Mouse (Mus musculus) frontal cortex, adult (tissue): Measurements from ENCODE around the gene Gja4.

Source experiments
- ATAC-seq: cut with Nextera tagmentation; 2 replicates; pipeline ENCODE4 v1.9.2; 2017; ENCODE audit warnings: mild to moderate bottlenecking, moderate library complexity, mixed read lengths; ENCODE audit not compliant: low TSS enrichment

The Gja4 gene

DNA sequence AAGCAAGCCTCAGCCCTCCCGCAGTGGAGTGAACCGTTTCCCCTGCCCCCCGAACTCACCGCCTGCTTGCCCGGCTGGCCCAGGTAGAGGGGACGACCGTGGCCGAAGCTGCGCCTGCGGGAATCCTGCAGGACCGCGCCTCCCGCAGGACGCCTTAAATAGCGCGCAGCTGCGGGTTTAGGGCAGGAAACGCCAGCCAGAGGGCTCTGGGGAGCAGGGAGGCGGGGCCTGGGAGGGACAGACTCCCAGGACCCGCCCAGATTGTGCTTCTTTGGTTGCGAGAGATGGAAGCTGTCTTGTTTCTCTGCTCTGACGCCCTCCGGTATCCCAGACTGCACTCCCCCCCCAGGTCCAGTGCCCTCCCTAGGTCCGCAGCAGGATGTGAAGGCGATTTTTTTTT is at the start of gene Gja4:
Gene Gja4, minus strand, starts transcription at position 179 of the 400 bp plus-strand sequence.
- peak; percentile 95 for ATAC-seq

DNA sequence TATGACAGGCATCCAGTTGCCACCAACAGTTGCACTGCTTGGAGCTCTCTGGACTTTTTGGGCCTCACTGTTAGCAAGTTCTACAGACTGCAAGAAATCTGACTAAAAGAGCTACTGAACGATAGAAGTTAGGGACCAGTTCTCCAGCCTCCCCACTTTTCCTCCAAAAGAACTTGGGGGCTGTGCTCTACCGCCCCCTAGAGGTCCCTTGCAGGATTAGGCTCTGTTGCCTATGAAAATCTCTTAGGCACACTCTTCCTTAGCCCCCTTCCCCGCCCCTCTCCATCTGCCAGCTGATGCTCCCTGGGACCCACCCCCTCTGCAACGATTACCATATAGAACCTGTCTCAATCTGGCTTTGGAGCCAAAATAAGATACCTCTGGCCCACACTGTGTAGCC is 49.5 kb upstream of the Gja4 start:
- no peak for ATAC-seq

DNA sequence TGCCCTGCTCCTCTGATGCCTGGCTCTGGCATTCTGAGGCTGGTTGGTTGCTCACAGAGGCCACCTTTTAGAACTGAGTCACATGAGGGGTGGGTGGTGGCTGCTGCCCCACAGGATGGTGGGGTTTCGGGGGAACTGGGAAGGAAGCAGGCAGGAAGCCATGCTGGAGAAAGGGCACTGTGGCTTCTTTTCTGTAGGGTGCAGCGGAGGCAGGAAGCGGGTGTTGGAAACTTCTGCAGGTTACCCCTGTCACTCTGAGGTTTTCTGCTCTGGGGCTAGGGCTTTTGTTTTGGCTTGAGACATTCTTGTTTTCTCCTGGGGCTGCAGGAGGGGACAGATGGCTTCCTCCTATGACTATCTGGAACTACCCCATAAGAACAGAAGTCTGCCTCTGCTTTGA is 48.7 kb upstream of the Gja4 start:
- no peak for ATAC-seq

DNA sequence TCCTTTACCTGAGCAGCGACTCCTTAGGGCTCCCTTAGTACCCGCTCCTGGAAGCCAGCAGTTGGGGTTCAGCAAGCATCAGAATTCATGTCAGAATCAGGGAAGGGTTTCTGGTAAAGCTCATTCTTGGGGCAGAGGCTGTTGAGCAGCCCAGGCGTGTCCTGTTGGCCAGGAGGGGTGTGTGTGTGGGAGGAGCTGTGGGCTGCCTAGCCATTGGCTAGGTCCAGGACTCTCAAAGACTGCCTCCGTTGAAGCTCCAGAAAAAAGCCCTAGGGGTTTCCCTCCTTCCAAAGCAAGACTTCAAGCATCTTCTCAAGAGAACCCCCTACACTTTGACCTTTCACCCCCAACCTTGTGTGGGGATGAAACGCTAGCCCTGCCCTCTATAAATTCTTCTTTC is 44.2 kb upstream of the Gja4 start, which contains the start of gene Gjb5:
Gene Gjb5, minus strand, starts transcription at position 164 of the 400 bp plus-strand sequence.
- ATAC-seq = no peak

DNA sequence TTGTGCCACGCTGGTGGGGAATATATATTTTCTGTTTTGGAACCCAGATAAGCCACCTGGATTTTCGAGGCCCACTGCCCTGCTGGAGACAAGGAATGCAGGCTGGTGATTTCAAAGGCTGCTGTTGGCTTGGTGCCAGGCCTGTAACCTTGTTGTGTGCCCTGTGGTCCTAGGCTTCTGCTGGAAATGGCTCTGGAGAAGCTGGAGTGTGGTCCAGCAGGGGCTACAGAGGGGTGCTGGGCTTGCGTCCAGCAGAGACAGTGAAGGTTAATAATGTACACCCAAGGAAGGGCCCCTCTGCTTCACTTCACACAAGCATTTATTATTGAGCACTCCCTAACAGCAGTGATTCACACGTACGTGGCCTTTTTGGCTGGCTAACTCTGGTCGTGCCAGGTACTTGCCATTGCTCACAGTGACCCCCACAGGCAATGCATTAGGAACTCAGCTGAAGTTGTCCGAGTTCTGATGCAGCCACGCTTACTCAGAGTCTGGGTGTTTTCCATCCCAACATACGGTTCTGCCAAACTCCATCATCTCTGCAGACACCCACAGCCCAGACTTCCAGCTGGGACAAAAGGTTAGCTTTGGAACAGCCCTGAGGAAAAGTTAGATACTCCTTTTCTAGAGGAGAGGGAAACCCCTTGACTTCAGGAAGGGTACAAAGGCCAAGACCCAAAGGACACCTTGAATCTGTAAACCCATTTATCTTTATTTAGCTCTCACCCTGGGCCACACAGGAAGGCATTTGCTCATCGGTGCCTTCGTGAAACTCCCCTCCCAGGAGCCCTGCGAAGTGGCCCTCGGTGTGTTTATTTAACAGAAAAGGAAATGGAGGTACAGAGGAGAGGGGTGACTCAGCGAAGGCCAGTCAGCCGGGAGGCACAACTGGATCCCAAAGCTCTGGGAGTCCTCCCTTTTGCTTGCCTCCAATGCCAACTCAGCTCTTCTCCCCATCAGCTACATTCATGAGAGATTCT is 41.0 kb upstream of the Gja4 start:
- 0 out of 2 replicates have a peak, but pooled peaks have one; percentile 20 for ATAC-seq

DNA sequence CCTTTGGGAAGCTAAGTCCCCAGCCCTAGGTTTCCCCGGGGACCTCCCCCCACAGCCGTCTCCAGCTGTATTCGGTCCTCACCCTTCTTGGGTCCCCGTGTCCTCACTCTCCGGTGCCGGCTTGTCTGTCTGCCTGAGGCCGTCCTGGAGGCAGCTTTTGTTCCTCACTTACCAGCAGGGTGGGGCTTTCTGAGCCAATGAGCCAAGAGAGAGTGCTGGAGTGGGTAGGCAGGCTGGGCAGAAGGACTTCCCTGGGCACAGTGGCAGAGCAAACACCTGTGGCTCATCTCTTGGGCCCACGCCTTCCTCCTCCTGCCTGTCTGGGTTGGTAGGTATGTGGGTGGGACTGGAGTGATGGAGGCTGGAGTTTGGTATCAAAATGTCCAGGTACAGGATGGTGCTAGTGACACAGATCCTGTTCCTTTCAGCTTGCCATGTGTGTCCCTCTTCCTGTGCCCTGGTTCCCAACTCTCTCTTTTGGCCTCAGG is 40.2 kb upstream of the Gja4 start, which contains the start of gene Gjb4:
Gene Gjb4, minus strand, starts transcription at position 131 of the 488 bp plus-strand sequence.
- ATAC-seq = peak; percentile 64; the same call in 1 of the 2 replicates

DNA sequence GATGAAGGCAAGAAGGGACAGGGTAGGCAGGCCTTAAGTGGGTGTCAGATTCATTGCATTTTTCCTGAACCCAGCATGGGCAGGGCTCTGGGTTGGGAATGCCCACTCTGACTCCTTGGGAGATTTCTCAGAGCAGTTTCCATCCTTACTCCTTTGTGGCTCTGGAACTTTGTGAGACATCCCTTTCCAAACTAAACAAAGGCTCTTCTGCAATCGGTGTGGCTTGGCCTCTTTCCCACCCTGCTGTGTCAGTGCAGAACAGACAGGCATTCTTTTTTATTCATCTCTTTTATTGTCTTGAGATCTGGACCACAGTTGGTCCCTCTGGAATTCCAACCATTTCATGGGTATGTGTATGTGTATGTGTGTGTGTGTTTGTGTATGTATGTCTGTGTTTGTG is 38.8 kb upstream of the Gja4 start:
- ATAC-seq = no peak

DNA sequence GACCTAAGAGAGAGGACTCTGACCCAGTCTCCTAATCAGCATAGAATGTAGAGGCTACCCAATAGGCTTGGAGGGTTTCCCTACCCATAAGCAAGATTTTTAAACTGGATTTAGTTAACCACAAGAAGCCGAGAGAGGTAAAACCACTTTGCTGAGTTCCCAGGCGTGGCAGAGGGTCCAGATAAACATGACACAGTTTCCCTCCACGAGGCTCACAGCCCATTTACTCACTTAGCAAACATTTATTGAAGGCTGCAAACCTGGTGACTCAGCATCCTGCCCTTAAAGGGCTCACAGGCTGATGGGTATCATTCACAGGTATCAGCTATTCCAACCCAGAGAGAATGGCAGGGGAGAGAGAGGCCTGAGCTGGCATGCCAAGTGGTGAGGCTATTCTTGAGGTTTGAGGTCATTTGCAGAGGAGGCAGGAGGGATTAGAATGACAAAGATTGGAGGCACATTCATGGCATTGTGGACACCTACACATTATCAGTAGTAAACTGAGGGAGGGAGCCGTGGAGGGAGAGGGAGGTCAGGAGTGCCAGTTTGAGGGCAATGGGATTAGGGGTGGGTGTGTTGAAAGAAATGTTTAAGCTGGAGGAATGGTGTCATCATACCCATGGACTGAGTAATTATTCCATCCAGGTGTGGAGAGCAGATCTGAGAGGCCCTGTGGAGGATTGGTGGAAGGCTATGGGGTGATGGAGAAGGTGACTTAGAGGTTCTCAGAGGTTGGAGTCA is 35.9 kb upstream of the Gja4 start:
- ATAC-seq = no peak

DNA sequence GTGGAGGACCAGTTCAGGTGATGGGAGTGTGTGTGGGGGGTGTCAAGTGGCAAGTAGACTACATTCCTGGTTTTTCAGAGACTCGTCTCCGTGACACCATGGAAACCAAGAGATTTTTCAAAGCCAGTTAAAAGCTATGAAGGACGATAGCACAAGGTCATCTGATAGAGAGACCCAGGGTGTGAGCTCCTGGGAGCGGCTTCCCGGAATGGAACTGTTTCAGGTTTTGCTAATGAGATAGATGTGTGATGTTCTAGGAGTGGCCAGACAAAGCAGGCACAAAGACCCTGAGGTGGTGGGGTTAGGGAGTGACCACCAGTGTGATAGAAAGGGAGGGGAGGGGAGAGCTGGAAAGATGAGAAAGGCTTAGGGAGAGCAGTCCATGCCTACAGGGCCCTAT is 31.2 kb upstream of the Gja4 start:
- ATAC-seq = no peak

DNA sequence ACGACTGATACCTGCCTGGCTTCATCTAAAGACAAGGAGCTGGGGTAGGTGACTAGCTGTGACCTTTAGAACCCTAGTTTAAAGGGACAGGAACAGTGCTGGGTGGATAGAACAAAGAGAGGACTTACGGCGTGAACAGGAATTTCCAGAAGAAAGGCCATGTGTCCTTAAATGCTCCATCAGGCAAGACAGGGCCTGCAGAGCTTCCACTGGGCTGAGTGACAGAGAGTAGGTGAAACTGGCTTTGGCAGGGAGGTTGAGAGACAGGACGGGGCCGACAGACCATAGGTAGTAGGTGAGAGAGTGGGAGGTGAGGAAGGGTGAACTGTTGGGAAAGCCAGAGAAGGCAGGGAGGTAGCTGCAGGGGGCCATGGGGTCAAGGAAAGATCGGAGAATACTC is 27.5 kb upstream of the Gja4 start:
- no peak for ATAC-seq

DNA sequence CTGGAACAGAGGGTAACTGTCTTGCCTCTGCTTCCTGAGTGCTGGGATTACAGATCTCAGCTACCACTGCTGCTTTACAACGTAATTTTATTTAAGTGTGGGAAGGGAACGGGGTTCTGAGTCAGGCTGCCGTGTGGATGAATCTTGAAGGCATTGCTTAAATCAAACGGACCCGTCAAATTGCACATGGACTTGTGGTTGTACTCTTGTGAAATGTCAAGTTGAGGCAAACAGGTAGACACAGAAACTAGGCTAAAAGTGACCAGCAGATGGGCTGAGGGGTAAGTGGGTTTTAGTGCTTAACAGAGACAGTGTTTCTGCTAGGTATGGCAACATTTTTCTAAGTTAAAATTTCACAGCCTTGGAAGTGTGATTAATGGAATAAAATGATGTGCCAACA is 23.8 kb upstream of the Gja4 start:
- ATAC-seq = no peak

DNA sequence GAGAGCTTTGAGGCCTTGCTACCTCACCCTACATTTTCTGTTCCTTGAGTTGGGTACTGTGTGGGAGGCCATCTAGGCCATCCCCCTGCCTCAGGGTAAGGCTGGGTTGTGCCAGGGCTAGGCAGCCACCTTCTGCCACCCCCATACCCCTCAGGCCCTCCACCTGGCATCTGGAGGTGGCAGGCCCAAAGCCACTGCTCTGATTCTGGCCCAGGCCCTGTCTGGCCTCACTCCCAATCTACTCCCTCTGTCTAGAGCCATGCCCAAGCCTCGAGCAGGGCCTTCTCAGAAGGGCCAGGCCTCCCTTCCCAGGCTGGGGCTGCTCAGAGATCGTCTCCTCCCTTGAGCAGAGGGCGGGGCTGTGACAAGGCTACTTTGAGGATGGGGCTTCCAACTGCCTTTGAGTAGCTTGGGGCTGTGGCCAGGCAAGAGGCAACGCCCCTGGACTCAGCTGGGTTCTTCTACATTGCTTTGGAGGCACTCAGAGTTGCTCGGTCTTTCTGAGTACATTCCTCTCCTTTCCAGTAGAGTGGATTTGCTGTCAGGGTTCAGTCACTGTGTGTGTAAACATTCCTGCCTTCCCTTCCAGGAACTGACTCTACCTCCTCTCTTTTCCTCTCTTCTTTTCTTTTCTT is 21.1 kb upstream of the Gja4 start:
- ATAC-seq = no peak

DNA sequence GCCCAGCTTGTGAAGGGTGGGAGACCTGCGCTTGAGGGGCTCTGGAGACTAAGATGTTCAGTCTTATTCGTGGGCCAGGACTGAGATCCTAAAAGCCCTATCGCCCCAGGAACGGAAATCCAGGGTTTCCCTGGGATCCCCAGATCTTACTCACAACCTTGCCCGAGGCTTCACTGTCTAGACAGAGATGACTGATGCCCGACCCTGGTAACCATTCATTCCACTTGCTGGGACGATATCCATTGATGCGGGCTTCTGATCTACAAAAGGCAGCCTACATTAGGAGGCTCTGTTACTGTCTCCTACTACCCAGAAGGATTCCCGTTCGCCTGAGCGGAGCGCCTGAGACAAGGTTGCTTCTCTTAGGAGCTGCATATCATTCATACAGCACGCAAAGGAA is 17.3 kb upstream of the Gja4 start:
- ATAC-seq = no peak

DNA sequence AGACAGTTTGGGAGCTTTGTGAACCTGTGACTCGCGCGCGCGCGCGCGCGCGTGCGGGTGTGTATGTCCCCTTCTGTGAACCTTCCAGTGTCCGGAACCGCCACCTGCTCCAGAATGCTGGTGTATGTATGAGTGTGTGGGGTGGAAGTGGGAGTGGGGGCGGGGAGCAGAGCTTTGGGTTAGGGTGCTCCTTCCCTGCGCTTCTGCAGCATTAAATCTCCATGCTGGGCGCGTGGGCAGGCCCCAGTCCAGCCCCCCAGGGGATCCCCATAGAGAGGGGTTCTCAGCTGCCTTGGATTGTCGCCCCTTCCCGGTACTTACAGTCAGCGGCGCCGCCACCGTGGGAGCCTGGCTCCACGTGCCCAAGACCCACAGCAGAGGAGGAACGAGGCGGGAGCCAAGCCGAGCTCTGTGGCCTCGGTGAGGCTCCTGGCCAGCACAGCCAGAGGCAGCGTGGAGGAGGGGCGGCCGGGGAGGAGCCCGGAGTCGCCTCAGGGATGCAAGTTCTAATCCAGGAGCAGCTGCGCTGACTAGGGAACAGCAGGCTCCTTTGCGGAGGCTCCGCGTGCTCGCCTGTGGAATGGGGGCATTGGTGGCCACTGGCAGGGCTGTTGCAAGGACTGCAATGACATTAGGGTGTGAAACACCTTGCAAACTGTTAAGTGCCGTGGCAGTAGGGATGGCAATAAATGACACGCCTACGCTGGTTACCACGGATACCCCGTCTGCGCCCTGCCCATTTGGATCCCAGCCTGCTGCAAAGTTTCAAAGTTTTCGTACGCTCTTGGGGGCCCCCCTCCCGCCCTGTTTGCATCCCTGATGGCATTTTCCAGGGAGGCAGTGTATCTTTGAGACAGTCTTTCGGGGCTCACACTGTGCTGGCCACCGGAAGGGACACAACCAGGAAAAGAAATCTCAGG is 16.6 kb upstream of the Gja4 start, which contains the start of gene Gjb3:
Gene Gjb3, minus strand, starts transcription at position 664 of the 920 bp plus-strand sequence.
- ATAC-seq = no peak

DNA sequence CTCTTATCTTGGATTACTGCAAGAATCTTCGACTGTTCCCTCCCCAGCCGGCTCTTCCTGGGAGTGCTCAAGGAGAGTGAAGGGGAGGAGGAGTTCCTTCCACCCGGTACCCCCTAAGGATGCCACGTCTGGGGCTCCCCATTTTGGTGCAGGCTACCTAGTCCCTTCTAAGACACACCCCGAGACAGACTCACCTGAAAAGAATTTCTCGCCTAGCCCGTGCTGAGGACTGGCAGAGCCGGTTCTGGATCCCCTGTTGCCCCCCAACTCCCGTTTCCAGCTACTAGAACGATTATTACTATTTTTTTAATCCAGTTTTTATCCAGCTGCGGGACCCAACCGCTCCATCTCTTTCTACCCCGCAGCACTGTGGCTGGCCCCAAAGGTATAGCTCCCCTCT is 15.9 kb upstream of the Gja4 start:
- no peak for ATAC-seq

DNA sequence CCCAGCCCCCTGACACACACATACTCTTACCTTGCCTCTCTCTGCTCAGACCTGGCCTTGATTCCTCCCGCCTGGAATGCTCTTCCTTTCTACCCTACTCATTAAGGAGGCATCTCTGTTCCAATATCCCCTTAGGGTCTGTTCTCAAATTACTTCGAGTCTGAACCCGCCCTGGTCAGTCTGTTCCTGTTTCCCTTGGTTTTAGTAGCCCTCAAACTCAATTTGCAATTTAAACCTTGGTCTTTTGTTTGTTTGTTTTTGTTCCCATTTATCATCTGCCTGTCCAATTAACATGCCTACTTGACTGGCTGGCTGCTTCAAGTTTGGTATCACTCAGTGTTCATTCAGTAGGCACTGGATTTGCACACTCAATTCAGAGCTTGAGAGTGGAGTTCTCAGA is 15.2 kb upstream of the Gja4 start:
- no peak for ATAC-seq

DNA sequence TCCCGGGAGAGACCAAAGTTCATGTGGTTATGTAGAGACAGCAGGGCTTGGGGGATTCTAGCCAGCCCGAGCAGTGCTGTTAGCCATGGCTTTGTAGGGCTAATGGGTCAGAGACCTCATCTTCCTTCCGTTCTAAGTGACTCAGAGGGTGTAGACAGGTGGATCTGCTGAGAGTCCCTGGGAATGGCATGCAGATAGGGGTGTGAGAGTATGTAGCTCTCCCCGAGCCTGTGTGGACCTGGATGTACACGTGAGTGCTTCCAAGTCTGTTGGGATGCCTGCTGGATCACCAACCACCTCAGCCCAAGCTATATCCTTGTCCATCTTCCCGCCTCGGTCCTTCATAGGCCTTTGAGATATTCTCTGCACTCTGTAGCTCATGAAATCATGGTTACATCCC is 14.5 kb upstream of the Gja4 start:
- no peak for ATAC-seq

DNA sequence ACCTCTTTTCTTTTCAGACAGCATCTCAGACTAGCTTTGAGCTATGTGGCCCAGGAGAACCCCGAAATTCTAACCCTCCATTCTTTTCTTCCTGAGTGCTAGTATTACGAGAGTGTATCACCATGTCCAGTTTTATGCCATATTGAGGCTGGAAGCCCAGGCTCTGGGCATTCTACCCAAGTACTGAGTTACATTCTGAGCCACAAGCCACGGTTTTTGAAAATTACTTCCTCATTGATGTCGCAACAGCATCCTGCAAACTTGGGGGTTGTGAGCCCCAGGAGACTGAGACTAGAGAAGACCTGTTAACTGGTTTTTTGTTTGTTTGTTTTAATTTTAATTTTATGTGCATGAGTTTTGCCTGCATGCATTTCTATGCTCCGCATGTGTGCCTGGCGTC is 13.9 kb upstream of the Gja4 start:
- ATAC-seq = no peak

DNA sequence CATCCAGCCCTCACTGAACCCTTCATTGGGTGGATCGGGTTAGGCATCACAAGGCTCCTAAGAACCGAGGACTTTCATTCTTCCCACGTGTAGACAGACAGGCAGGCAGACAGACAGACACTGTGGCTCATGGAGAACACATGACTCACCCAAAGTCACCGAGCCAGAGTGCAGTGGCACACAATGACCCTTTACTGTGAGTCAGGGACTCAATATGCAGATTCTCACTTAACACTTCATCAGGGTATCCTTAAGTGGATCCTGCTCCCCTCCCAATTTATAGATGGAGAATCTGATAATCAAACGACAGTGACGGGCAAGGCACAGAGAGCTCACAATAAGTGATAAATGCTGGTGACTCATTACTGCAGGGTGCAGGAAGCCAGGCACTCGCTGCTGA is 13.4 kb upstream of the Gja4 start:
- no peak for ATAC-seq

DNA sequence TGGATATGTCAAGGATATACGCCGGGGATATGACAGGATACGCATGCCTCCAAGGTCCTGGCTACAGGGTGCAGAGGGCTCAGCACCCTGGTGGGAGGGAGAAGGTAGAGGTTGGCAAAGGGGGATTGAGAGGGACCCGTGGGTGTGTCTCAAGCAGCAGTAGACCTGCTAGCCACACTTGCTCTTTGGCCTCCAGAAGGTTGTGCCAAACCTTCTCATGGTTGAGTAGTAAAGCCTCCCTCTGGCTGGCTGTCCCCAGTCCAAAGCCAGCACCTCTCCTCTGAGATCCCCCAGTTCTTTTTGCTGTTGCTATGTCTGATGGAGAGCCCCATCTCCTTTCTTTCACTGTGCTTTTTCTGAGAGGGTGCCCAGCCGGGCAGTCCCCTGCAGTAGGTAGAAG is 11.4 kb upstream of the Gja4 start:
- ATAC-seq = no peak

DNA sequence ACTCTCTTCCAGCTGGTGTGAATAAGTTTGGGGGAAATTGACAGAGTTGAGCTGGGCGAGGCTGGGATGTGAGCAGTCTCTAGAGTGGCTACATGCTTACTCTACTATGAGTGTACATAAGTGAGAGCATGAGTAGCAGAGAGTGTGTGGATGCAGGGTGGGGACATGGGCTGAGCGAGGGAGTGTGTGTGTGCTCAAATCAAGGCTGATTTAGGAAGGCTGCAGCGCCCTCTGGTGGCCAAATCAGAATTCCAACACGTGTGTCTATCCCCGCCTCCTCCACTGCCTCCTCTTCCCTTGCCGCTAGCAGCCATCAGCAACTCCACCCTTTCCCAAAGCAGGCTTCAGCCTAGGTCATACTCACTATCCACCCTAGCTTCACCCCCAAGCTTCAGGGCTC is 10.9 kb upstream of the Gja4 start:
- ATAC-seq = peak; percentile 98
